Mouse (Mus musculus) liver, embryonic 12.5 days (tissue): Measurements from ENCODE around the gene Rps12. TPM values are rescaled to one million over a fixed set of nuclear protein-coding genes. Genes with fewer than 3 reads are reported as not detected.

ENCODE experiments used
- ATAC-seq: fragments of 200-750 bp; cut with Nextera tagmentation; 2 replicates; pipeline ENCODE4 v1.8.0; 2017; ENCODE audit warnings: moderate number of reproducible peaks, mild to moderate bottlenecking, moderate library complexity
- H3K27ac ChIP-seq: fragments of 300-500 bp; sonication (generic); 2 replicates; pipeline ENCODE4 v1.5.1; 2016; ENCODE audit warnings: mild to moderate bottlenecking
- H3K27me3 ChIP-seq: fragments of 300-500 bp; sonication (generic); replicated peaks from 2 replicates; pipeline ENCODE4 v1.6.1; 2016; ENCODE audit warnings: mild to moderate bottlenecking, moderate library complexity
- H3K36me3 ChIP-seq: fragments of 300-500 bp; sonication (generic); 2 replicates; pipeline ENCODE4 v1.6.1; 2016; ENCODE audit warnings: mild to moderate bottlenecking, moderate library complexity
- H3K4me1 ChIP-seq: fragments of 300-500 bp; sonication (generic); 2 replicates; pipeline ENCODE4 v1.6.1; 2016
- H3K4me2 ChIP-seq: fragments of 300-500 bp; sonication (generic); 2 replicates; pipeline ENCODE4 v1.6.1; 2016; ENCODE audit warnings: mild to moderate bottlenecking, moderate library complexity
- H3K4me3 ChIP-seq: fragments of 300-500 bp; sonication (generic); 2 replicates; pipeline ENCODE4 v1.5.1; 2016; ENCODE audit warnings: mild to moderate bottlenecking, moderate library complexity
- H3K9ac ChIP-seq: fragments of 300-500 bp; sonication (generic); 2 replicates; pipeline ENCODE4 v1.6.1; 2016; ENCODE audit warnings: mild to moderate bottlenecking, moderate library complexity
- H3K9me3 ChIP-seq: fragments of 300-500 bp; sonication (generic); replicated peaks from 2 replicates; pipeline ENCODE4 v1.6.1; 2016; ENCODE audit warnings: mild to moderate bottlenecking, moderate library complexity
- WGBS: fragments of 180-500 bp; shearing (Covaris S2); methylation state at CpG from one replicate; pipeline ENCODE4 v1.1.7; 2016; ENCODE audit not compliant: insufficient replicate concordance; 5-methylcytosine and 5-hydroxymethylcytosine counted together
- polyA plus RNA-seq: library from polyadenylated mRNA; unstranded; fragments of >200 nt; fragmentation: Nextera tagmentation; extraction: Ambion mirVana; gene quantifications from 2 replicates; pipeline ENCODE4 v1.2.1, GENCODE M21; 2016

Gene Rps12
- 192 and 199 TPM in 2 replicates for polyA plus RNA-seq

DNA sequence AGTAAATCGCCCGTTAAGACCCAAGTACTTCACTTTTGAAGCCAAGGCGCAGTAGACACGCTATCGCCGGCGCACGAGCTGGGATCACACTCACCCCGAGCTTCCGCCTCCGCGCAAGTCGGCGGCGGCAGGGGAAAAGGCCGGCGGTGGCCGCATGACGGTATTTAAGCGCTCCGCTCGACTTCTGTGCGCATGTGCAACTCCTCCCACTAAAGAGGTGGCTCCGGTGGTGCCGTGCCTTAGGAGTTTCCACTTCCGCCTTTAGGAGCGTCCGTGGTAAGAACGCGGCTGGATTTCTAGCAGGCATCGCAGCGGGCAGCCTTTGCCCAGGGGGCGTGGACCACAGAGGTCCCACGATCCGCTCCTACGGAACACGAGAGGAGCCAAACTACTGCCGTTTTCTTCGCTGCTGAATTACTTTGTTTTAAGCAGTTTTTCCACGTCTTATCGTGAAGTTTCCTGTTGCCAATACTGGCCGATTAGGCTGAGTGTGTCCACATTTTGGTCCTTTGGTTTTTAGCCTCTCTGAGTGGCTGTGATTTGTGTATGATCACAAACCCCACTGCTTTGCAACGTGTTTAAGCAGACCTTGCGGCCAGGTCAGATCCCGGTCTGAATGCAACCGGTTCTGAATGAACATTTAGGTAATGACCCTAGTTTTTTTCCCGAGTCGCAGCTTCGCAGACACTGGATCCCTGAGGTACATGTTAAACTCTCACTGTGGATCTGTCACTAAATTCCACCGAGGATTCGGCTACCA is at the start of gene Rps12:
Rps12 (minus strand) TSS at position 214 of the 760 bp plus-strand sequence.
- H3K36me3 ChIP-seq, result peaks cover 40% of the 10 kb centered on the region
- H3K4me3 ChIP-seq, result peak within 1 kb of the TSS; percentile 77
- peak; percentile 91 for ATAC-seq
- H3K9me3 ChIP-seq, result no peaks in the 10 kb centered on the region
- H3K27me3 ChIP-seq, result no peaks in the 10 kb centered on the region
- WGBS, result under 1% methylated on average over 51 of the region's 51 CpGs
- H3K4me2 ChIP-seq, result peak within 1 kb of the TSS; percentile 82
- peak within 1 kb of the TSS; percentile 90 for H3K27ac ChIP-seq
- peaks cover 47% of the 10 kb centered on the region for H3K4me1 ChIP-seq
- peak within 1 kb of the TSS; percentile 86 for H3K9ac ChIP-seq

DNA sequence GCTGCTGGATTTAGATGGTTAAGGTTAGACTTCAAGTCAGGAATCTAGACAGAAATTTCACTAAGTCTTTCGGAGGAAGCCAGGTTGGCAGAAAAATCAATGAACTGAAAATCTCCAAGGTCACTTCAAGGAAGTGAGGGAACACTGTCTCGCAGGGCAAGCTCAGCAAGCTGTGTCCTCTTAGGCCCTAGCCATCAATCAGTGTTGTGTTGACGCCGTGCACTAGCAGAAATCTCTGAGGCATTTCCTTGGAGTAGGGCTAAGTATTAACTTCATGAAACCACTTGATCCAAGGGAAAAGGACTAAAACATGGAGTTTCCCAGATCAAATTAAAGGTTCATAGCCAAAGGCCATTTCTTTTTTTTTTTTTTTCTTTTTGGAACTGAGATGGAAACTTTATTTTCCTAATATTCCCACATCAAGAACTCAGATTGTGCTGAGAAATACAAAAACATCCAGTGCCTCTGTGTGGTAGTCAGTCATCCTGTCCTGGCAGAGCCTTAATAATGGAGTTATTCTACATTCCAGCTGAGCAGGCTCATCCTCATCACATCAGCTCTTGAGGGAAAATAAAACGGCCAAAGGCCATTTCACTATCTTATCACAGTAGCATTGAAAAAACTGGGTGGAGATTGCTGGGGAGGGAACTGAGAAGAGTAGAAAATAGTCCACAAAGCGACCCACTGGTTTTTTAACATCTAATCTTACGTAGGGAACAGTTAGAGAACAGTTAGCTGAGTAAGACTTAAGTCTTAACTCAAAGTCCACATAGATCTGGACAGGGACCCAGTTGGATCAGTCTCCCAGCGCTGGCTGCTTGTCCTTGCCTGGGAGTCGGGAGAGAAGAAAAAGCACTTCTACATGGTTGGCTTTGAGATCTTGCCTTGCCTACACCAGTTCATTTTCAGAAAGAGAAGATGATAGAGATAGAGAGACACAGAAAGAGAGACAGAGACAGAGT is 49.2 kb upstream of the Rps12 start:
- ATAC-seq, result no peak
- Histone ChIP-seq H3K4me1 (no peaks in the 10 kb centered on the region), H3K9me3 (no peaks in the 10 kb centered on the region), H3K27ac (no peak overlapping the region), H3K27me3 (no peaks in the 10 kb centered on the region), H3K9ac (no peak overlapping the region), H3K36me3 (no peaks in the 10 kb centered on the region), H3K4me2 (no peak overlapping the region), H3K4me3 (no peak overlapping the region)
- 52% methylated on average over 9 of the region's 9 CpGs for WGBS

DNA sequence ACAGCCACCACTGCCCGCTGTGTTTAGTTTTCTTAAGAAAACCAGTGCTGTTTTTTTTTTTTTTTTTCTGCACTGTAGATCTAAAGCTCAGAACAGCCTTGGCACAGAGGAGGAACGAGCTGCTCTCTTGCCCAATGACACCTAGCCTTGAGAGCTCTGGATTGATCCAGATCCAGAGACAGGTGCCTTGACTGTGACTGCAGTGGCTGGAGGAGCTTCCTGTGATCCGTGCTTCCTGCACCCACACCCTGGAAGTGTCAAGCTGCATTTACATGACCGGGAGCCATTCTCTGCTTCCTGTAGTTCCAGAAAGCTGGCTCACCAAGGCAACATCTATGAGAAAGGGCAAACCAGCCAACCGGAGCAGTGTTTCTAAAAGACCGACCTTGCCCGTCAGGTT is 39.4 kb upstream of the Rps12 start:
- 65% methylated on average over 7 of the region's 7 CpGs for WGBS
- Histone ChIP-seq H3K9me3 (no peaks in the 10 kb centered on the region), H3K4me3 (no peak overlapping the region), H3K4me2 (no peak overlapping the region), H3K9ac (no peak overlapping the region), H3K36me3 (peaks cover 16% of the 10 kb centered on the region), H3K27ac (no peak overlapping the region), H3K27me3 (no peaks in the 10 kb centered on the region), H3K4me1 (no peaks in the 10 kb centered on the region)
- no peak for ATAC-seq

DNA sequence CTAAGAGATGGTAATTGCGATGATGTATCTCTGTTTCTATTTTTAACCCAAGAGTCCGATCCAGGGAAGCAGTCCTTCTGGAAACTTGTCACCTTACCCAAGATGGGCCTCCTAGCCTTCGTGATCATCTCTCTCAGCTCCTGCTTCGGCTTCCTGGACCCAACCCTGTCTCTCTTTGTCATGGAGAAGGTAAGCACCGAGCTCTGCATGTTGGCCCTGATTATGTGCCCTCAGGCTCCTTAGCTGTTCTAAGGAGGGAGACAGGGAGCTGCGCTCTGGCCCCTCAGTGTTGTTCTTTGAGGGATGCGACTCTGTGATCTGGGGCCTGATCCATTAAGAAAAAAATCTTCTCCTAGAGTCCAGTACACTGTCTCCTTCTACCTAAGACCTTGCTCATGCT is 29.2 kb upstream of the Rps12 start:
- Histone ChIP-seq H3K9me3 (no peaks in the 10 kb centered on the region), H3K4me2 (no peak overlapping the region), H3K27ac (no peak overlapping the region), H3K4me1 (no peaks in the 10 kb centered on the region), H3K4me3 (no peak overlapping the region), H3K9ac (no peak overlapping the region), H3K36me3 (no peaks in the 10 kb centered on the region), H3K27me3 (no peaks in the 10 kb centered on the region)
- 73% methylated on average over 7 of the region's 7 CpGs for WGBS
- ATAC-seq, result no peak

DNA sequence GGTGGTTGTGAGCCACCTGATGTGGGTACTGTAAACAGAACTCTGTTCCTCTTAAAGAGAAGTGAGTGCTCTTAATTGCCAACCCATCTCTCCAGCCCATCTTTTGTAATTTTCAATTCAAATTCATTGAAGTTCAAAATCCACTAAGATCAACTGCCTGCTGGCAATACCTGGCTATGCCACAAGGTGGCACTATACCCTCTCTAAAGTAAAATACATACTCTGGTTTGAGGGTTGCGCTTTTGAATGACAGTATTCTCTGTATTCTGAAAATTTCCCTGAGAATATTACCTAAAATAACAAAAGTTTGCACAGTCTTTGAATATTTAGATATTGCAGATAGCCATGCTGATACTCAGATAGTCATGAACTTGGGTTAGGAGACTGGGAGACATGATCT is 28.1 kb upstream of the Rps12 start:
- H3K27me3 ChIP-seq, result no peaks in the 10 kb centered on the region
- H3K4me3 ChIP-seq, result no peak overlapping the region
- H3K4me1 ChIP-seq, result no peaks in the 10 kb centered on the region
- no peaks in the 10 kb centered on the region for H3K9me3 ChIP-seq
- no peak overlapping the region for H3K27ac ChIP-seq
- H3K36me3 ChIP-seq, result no peaks in the 10 kb centered on the region
- WGBS, result 50% methylated on average over 1 of the region's 1 CpGs
- H3K9ac ChIP-seq, result no peak overlapping the region
- no peak overlapping the region for H3K4me2 ChIP-seq
- ATAC-seq, result no peak

DNA sequence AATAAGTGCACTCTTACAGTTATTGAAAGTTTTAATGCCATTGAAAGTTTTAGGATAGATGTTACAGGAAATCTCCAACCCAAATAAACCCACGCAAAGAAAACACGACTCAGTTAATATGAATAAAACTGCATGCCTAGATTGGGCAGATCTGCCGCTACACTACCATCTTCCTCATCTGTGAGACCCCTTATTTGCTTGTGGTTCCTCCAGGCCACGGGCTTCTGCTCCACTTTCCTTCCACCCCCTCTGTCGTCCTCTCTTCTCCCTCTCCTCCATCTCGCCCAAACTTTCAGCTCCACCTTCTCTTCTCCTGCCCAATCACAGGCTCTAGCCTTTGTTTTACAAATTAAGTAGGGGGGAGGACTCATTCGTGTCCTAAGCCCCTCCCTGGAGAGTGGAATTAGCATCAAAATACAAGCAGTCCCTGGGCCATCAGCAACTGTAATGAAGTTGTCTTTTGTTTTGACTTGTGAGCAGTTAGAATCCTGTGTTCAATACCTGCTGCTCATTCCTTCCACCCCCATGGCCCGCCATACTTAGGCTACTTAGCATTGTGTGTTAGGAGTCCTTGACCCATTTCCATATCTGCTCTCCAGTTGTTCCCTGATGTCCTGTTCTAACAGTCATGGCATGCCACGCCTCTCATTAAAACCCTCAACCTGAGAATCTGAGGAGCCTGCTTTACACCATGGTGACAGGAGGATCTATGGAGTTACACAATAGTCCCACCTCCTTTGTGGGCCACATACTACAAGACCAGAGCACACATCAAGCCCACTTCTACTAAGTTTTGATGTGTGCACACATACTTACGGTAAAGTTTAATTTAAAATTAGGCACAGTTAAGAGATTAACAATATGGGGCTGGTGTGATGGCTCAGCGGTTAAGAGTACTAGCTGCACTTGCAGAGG is 26.0 kb upstream of the Rps12 start:
- Histone ChIP-seq H3K4me3 (no peak overlapping the region), H3K9me3 (no peaks in the 10 kb centered on the region), H3K4me2 (no peak overlapping the region), H3K27ac (no peak overlapping the region), H3K36me3 (no peaks in the 10 kb centered on the region), H3K27me3 (no peaks in the 10 kb centered on the region), H3K9ac (no peak overlapping the region), H3K4me1 (no peaks in the 10 kb centered on the region)
- WGBS, result 49% methylated on average over 11 of the region's 11 CpGs
- ATAC-seq, result no peak

DNA sequence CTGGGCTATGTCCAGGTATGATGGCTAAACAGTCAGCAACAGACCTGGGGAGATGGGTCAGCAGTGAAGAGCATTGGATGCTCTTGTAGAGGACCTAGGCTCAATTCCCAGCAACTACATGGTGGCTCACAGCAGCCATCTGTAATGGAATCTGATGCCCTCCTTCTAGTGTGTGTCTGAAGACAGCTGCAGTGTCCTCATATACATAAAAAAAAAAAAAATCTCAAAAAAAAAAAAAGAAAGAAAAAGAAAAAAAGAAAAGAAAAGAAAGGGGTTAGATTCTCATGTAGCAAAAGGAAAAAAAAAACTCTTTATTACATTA is 25.3 kb upstream of the Rps12 start:
- Histone ChIP-seq H3K9ac (no peak overlapping the region), H3K4me2 (no peak overlapping the region)
- ATAC-seq, result no peak

DNA sequence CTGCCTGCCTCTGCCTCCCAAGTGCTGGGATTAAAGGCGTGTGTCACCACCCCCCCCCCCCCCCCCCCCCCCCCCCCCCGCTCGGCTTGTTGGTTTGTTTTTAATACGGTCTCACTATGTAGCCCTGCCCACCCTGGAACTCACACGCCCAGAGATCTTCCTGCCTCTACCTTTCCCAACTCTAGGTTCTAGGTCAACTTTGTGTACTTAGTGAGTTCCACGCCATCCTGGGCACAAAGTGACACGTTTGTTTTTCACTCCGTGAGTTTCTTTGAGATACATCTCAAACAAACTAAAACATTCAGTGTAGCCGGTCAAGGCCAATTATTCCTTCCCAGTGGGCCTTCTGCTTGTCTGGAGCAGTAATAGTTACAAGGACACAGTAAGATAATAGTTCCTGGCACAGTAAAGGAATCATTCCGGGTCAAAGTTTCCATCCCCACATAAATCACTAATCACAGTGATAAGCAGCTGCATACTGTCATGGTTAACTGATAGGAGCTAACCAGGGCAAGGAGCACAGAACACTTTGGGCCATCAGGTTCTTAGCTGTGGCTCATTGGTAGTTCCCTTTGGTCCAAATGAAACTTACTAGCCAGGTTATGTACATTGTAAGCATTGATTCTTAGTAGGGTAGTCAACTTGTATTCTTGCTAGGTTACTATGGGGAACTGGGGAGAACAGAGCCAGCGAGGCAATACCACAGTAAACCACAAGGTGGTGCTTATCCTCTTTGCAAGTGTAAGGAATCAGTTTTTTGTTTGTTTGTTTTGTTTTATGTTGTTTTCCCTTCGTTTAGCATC is 24.8 kb upstream of the Rps12 start:
- no peaks in the 10 kb centered on the region for H3K4me1 ChIP-seq
- ATAC-seq, result no peak
- no peaks in the 10 kb centered on the region for H3K27me3 ChIP-seq
- no peak overlapping the region for H3K4me3 ChIP-seq
- no peaks in the 10 kb centered on the region for H3K9me3 ChIP-seq
- H3K4me2 ChIP-seq, result no peak overlapping the region
- 50% methylated on average over 8 of the region's 12 CpGs for WGBS
- H3K27ac ChIP-seq, result no peak overlapping the region
- no peaks in the 10 kb centered on the region for H3K36me3 ChIP-seq
- no peak overlapping the region for H3K9ac ChIP-seq

More for the DNA sequence above, 25.3 kb upstream of the Rps12 start:
- H3K36me3 ChIP-seq, result no peaks in the 10 kb centered on the region
- H3K4me3 ChIP-seq, result no peak overlapping the region
- H3K27me3 ChIP-seq, result no peaks in the 10 kb centered on the region
- no peaks in the 10 kb centered on the region for H3K4me1 ChIP-seq
- H3K9me3 ChIP-seq, result no peaks in the 10 kb centered on the region
- no peak overlapping the region for H3K27ac ChIP-seq

DNA sequence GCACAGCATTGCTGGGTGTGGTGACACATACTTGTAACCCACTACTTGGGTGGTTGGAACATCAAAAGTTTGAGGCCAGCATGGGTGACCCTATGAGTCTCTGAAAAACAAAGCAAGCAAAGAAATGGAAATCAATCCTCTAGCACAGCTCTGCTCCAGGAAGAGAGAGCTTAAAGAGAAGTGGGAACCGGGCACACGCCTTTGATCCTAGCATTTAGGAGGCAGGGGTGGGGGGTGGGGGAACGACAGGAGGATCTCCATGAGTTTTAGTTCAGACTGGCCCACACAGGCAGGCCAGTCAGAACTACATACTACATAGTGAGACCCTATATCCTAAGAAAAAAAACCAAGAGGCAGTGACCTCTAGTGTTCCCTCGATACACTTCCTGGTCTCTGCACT is 19.1 kb upstream of the Rps12 start:
- Histone ChIP-seq H3K9ac (no peak overlapping the region), H3K4me2 (no peak overlapping the region), H3K4me3 (no peak overlapping the region), H3K27ac (no peak overlapping the region), H3K27me3 (no peaks in the 10 kb centered on the region), H3K36me3 (peaks cover 6% of the 10 kb centered on the region; the same call in 1 of the 2 replicates), H3K4me1 (no peaks in the 10 kb centered on the region), H3K9me3 (no peaks in the 10 kb centered on the region)
- 60% methylated on average over 4 of the region's 4 CpGs for WGBS
- ATAC-seq, result no peak

DNA sequence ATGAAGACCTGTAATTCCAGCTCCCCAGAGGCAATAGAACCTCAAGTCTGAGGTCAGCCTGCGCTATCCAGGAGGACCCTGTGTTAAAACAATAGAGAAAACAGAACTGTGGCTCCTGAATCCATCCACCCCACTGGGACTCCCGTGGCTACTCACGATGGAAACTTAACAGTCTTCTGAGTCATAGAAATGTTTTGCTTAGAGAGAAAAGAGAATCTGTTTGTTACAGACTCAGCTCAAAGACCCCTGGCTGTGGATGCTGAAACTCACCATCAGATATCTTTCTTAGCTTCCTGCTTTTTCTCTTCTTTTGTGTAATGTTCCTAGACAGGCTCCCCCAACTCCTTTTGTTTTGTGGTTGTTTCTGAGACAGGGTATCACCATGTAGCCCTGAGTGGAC is 17.6 kb upstream of the Rps12 start:
- H3K9me3 ChIP-seq, result no peaks in the 10 kb centered on the region
- no peak overlapping the region for H3K27ac ChIP-seq
- no peak overlapping the region for H3K4me2 ChIP-seq
- 64% methylated on average over 3 of the region's 3 CpGs for WGBS
- H3K4me3 ChIP-seq, result no peak overlapping the region
- no peaks in the 10 kb centered on the region for H3K27me3 ChIP-seq
- peaks cover 6% of the 10 kb centered on the region; the same call in 1 of the 2 replicates for H3K36me3 ChIP-seq
- no peak for ATAC-seq
- no peaks in the 10 kb centered on the region for H3K4me1 ChIP-seq
- no peak overlapping the region for H3K9ac ChIP-seq

DNA sequence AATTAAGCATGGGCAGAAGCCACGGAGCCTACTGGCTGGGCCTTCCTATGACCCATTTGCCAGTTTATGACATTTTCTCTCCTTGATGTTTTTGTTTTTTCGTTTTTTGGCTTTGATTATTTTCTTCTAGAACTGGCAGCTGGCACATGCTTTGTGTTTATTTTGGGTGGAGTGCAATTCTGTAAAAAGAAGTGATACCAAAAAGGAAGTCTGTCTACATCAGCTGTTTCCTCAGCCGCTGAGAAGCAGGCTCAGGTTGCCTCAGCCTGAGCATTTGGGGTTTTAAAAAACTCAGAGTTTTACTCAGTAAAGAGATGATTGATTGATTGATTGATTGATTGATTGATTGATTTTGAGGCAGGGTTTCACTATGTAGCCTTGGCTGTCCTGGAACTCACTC is 15.8 kb upstream of the Rps12 start:
- Histone ChIP-seq H3K36me3 (peaks cover 6% of the 10 kb centered on the region; the same call in 1 of the 2 replicates), H3K27me3 (no peaks in the 10 kb centered on the region), H3K4me3 (no peak overlapping the region), H3K4me1 (peaks cover 4% of the 10 kb centered on the region; the same call in 1 of the 2 replicates), H3K9ac (no peak overlapping the region), H3K27ac (no peak overlapping the region), H3K4me2 (no peak overlapping the region), H3K9me3 (no peaks in the 10 kb centered on the region)
- no peak for ATAC-seq
- 40% methylated on average over 3 of the region's 3 CpGs for WGBS
